Mouse (Mus musculus): ENCODE measurements around the gene Rbfox1. TPM values are rescaled to one million over a fixed set of nuclear protein-coding genes. Genes with fewer than 3 reads are reported as not detected.

Rbfox1 gene
- polyA plus RNA-seq, 1 experiment = not detected

DNA sequence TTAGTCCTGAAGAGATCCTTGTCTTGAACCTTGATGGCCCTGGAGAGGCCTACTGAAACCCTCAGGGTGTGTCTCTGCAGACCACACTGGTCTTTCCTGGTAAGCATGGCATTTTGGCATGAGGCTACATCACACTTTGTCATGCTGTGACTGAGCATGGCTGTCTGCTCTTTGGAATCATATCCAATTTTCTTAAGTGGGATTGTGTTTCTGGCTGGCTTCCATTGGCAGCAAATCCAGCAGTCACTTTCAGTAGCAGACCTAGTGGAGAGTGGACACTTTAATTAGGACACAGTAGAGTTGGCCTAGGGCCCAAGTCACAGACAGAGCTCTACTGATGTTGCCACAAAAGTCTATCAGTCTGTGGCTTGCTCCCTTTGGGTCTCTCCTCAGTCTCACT, 1100.9 kb downstream of the Rbfox1 start:
- TF ChIP-seq CTCF (IDR thresholded peaks at IDR 0.05; ENCODE audit: low read depth, low read length) = no peak
- no peak for TF ChIP-seq POLR2A (IDR thresholded peaks at IDR 0.05; ENCODE audit: insufficient read depth, low read length)
- no peak for TF ChIP-seq EP300 (IDR thresholded peaks at IDR 0.05; ENCODE audit: insufficient read depth, low read depth, low read length)
- no peak overlapping the region for H3K27ac ChIP-seq (ENCODE audit: insufficient read depth, low read length)
- H3K36me3 ChIP-seq (ENCODE audit: control insufficient read depth, insufficient read depth, low read length, poor library complexity, severe bottlenecking) = no peaks in the 10 kb centered on the region
- no peaks in the 10 kb centered on the region for H3K9me3 ChIP-seq (replicated peaks; ENCODE audit: control insufficient read depth, insufficient read depth, low read length, poor library complexity, severe bottlenecking)
- no peak overlapping the region for H3K9ac ChIP-seq (ENCODE audit: low read depth, poor library complexity, severe bottlenecking)
- no peaks in the 10 kb centered on the region for H3K4me1 ChIP-seq (ENCODE audit: control insufficient read depth, insufficient read depth, low read length)
- H3K4me3 ChIP-seq (ENCODE audit: low read depth, low read length) = no peak overlapping the region
- H3K27me3 ChIP-seq (ENCODE audit: control insufficient read depth, insufficient read depth, low read length, poor library complexity, severe bottlenecking) = no peaks in the 10 kb centered on the region

DNA sequence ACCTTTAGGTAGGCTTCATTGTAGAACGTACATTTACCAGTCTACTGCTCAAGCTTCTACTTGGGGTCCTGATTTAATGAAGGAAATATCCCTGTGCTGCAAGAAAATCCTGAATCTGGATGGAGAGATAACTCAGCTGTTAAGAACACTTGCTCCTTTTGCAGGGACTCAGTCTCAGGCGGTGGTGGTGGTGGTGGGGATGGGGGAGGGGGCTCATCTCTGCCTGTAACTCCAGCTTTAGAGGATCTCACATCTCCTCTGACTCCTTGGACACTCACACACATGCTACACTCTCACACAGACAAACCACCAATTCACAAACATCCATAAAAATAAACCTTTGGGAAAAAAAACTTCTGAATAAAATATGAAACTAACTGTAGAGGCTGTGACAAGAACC, 1101.3 kb downstream of the Rbfox1 start:
- H3K9me3 ChIP-seq (replicated peaks; ENCODE audit: control insufficient read depth, insufficient read depth, low read length, poor library complexity, severe bottlenecking) = no peaks in the 10 kb centered on the region
- no peak overlapping the region for H3K4me3 ChIP-seq (ENCODE audit: low read depth, low read length)
- no peaks in the 10 kb centered on the region for H3K4me1 ChIP-seq (ENCODE audit: control insufficient read depth, insufficient read depth, low read length)
- H3K27ac ChIP-seq (ENCODE audit: insufficient read depth, low read length) = no peak overlapping the region
- no peaks in the 10 kb centered on the region for H3K27me3 ChIP-seq (ENCODE audit: control insufficient read depth, insufficient read depth, low read length, poor library complexity, severe bottlenecking)
- no peak for TF ChIP-seq CTCF (IDR thresholded peaks at IDR 0.05; ENCODE audit: low read depth, low read length)
- no peak overlapping the region for H3K9ac ChIP-seq (ENCODE audit: low read depth, poor library complexity, severe bottlenecking)
- H3K36me3 ChIP-seq (ENCODE audit: control insufficient read depth, insufficient read depth, low read length, poor library complexity, severe bottlenecking) = no peaks in the 10 kb centered on the region

DNA sequence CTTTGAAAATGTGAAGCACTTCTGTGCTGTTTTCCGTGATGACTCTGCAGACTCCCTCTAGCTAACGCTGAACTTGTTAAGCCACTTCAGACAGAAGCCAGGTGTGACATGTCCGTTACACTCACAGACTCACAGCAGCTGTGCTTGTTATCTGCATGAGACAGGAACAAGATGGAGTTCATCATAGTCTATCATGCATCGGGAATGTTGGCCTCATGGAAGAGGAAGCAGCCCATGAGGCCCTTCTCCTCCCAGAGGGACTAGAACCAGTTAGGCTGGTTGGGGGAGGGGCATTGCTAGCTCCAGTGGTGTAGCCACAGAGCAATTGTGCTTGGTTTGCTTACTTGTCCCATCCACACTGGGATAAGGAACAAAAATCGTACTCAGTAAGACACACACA, 1107.1 kb downstream of the Rbfox1 start:
- no peak overlapping the region for H3K9ac ChIP-seq (ENCODE audit: low read depth, poor library complexity, severe bottlenecking)

DNA sequence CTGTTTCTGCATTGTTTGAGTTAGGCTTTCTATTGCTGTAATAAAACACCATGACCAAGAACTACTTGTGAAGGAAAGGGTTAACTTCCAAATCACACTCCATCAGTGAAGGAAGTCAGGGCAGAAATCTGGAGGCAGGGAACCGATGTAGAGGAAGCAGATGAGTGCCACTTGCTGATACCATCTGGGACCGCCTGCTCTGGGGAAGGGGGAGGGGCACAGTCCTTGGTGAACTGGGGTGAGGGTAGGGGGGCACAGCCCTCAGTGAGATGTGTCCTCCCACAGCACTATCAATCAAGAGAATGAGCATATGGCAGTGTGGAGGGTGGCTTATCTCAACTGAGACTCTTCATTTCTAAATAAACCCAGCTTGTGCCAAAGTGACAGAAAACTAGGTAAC, 1108.0 kb downstream of the Rbfox1 start:
- no peaks in the 10 kb centered on the region for H3K36me3 ChIP-seq (ENCODE audit: control insufficient read depth, insufficient read depth, low read length, poor library complexity, severe bottlenecking)
- TF ChIP-seq CTCF (IDR thresholded peaks at IDR 0.05; ENCODE audit: low read depth, low read length) = no peak
- no peak for TF ChIP-seq POLR2A (IDR thresholded peaks at IDR 0.05; ENCODE audit: insufficient read depth, low read length)
- TF ChIP-seq EP300 (IDR thresholded peaks at IDR 0.05; ENCODE audit: insufficient read depth, low read depth, low read length) = no peak
- H3K4me1 ChIP-seq (ENCODE audit: control insufficient read depth, insufficient read depth, low read length) = no peaks in the 10 kb centered on the region
- no peak overlapping the region for H3K9ac ChIP-seq (ENCODE audit: low read depth, poor library complexity, severe bottlenecking)
- no peak overlapping the region for H3K27ac ChIP-seq (ENCODE audit: insufficient read depth, low read length)
- no peak overlapping the region for H3K4me3 ChIP-seq (ENCODE audit: low read depth, low read length)
- H3K27me3 ChIP-seq (ENCODE audit: control insufficient read depth, insufficient read depth, low read length, poor library complexity, severe bottlenecking) = no peaks in the 10 kb centered on the region
- no peaks in the 10 kb centered on the region for H3K9me3 ChIP-seq (replicated peaks; ENCODE audit: control insufficient read depth, insufficient read depth, low read length, poor library complexity, severe bottlenecking)

More for the DNA sequence above, 1107.1 kb downstream of the Rbfox1 start:
- H3K27me3 ChIP-seq (ENCODE audit: control insufficient read depth, insufficient read depth, low read length, poor library complexity, severe bottlenecking) = no peaks in the 10 kb centered on the region
- no peak overlapping the region for H3K4me3 ChIP-seq (ENCODE audit: low read depth, low read length)
- no peaks in the 10 kb centered on the region for H3K36me3 ChIP-seq (ENCODE audit: control insufficient read depth, insufficient read depth, low read length, poor library complexity, severe bottlenecking)
- no peak for TF ChIP-seq CTCF (IDR thresholded peaks at IDR 0.05; ENCODE audit: low read depth, low read length)
- TF ChIP-seq POLR2A (IDR thresholded peaks at IDR 0.05; ENCODE audit: insufficient read depth, low read length) = no peak
- no peak for TF ChIP-seq EP300 (IDR thresholded peaks at IDR 0.05; ENCODE audit: insufficient read depth, low read depth, low read length)
- no peaks in the 10 kb centered on the region for H3K4me1 ChIP-seq (ENCODE audit: control insufficient read depth, insufficient read depth, low read length)
- H3K9me3 ChIP-seq (replicated peaks; ENCODE audit: control insufficient read depth, insufficient read depth, low read length, poor library complexity, severe bottlenecking) = no peaks in the 10 kb centered on the region
- H3K27ac ChIP-seq (ENCODE audit: insufficient read depth, low read length) = no peak overlapping the region

DNA sequence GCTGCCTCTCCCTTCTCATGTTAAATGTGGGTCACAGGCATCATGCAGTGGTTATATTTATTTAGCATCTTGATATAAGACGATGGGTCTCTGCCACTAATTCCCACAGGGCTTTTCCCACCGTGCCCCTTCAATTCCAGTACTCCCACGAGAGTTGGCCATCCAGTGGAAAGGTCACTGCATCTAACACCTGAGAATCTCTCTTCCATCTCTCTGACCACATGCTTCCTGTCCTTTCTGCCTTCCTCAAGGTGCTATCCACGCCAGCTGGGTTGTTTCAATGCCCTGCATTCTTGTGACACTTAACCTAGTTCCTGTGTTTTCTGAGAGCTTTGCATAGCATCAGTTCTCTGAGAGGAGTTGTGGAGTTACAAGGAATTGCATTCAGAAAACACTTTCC, 1112.0 kb downstream of the Rbfox1 start:
- Histone ChIP-seq H3K9ac (ENCODE audit: low read depth, poor library complexity, severe bottlenecking) (no peak overlapping the region), H3K4me3 (ENCODE audit: low read depth, low read length) (no peak overlapping the region), H3K9me3 (replicated peaks; ENCODE audit: control insufficient read depth, insufficient read depth, low read length, poor library complexity, severe bottlenecking) (no peaks in the 10 kb centered on the region), H3K36me3 (ENCODE audit: control insufficient read depth, insufficient read depth, low read length, poor library complexity, severe bottlenecking) (no peaks in the 10 kb centered on the region), H3K4me1 (ENCODE audit: control insufficient read depth, insufficient read depth, low read length) (no peaks in the 10 kb centered on the region), H3K27me3 (ENCODE audit: control insufficient read depth, insufficient read depth, low read length, poor library complexity, severe bottlenecking) (no peaks in the 10 kb centered on the region), H3K27ac (ENCODE audit: insufficient read depth, low read length) (no peak overlapping the region)
- TF ChIP-seq CTCF (IDR thresholded peaks at IDR 0.05; ENCODE audit: low read depth, low read length) (no peak), EP300 (IDR thresholded peaks at IDR 0.05; ENCODE audit: insufficient read depth, low read depth, low read length) (no peak), POLR2A (IDR thresholded peaks at IDR 0.05; ENCODE audit: insufficient read depth, low read length) (no peak)

DNA sequence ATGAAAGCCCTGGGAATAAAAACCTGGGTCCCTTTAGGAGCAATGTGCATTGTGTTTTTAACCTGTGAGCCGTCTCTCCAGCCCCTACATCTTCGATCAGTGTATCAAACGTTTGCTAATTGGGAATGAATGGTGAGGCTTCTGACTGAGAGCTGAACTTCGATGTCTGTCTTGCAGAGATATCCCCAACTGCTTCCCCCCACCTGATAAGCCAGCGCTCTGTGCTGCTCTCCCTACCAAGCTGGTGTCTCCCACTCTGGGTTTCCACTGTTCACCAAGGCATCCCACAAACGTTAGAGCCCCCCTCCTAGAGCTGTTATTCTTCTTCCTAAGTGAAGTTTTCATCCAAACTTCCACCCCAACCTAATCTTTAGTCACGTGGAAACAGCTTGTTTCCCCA, 1112.7 kb downstream of the Rbfox1 start:
- Histone ChIP-seq H3K4me1 (ENCODE audit: control insufficient read depth, insufficient read depth, low read length) (no peaks in the 10 kb centered on the region), H3K36me3 (ENCODE audit: control insufficient read depth, insufficient read depth, low read length, poor library complexity, severe bottlenecking) (no peaks in the 10 kb centered on the region), H3K9me3 (replicated peaks; ENCODE audit: control insufficient read depth, insufficient read depth, low read length, poor library complexity, severe bottlenecking) (no peaks in the 10 kb centered on the region)

More for the DNA sequence above, 1112.7 kb downstream of the Rbfox1 start:
- H3K27me3 ChIP-seq (ENCODE audit: control insufficient read depth, insufficient read depth, low read length, poor library complexity, severe bottlenecking) = no peaks in the 10 kb centered on the region
- TF ChIP-seq CTCF (IDR thresholded peaks at IDR 0.05; ENCODE audit: low read depth, low read length) = no peak
- no peak for TF ChIP-seq POLR2A (IDR thresholded peaks at IDR 0.05; ENCODE audit: insufficient read depth, low read length)
- TF ChIP-seq EP300 (IDR thresholded peaks at IDR 0.05; ENCODE audit: insufficient read depth, low read depth, low read length) = no peak
- H3K9ac ChIP-seq (ENCODE audit: low read depth, poor library complexity, severe bottlenecking) = no peak overlapping the region
- no peak overlapping the region for H3K27ac ChIP-seq (ENCODE audit: insufficient read depth, low read length)
- no peak overlapping the region for H3K4me3 ChIP-seq (ENCODE audit: low read depth, low read length)
